Mouse (Mus musculus) layer of hippocampus, adult 9-11 months (tissue): Measurements from ENCODE around the gene Cxcl9.
A peak's percentile ranks its signal among the peaks of the same experiment; 100 is the strongest.

ENCODE experiments used
- DNase-seq: peaks from one replicate; pipeline ENCODE4 v3.0.0; 2022

Cxcl9 gene

DNA sequence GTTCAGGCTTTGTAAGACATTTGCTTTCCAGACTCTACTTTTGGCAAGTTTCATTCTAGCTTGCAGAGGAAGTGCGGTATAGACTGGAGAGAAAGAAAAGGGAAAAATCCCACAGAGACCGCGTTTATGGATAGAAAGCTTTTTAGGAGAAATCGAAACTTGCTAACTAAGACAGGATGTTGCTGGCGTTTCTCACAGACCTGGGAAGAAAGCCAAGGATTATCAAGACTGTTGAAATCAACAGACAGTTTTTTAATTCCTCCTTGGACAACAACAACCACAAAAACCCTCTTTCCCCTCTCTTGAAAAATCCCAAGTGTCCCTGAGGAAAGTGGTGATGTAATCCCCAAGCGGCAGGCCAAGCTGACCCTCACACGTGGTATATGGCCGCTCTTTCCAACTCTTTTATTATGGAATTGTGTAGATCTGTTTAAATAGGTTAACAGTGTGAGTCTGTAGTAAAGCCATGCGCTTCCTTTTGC, 4.5 kb upstream of the Cxcl9 start:
- no peak for DNase-seq

GRCm38 (mm10) chr5:92331635-92332338, 3.9 kb upstream of the Cxcl9 start, which contains the start of gene Art3:
Gene Art3 (plus strand): TSS chr5:92331827.
- no peak for DNase-seq

DNA sequence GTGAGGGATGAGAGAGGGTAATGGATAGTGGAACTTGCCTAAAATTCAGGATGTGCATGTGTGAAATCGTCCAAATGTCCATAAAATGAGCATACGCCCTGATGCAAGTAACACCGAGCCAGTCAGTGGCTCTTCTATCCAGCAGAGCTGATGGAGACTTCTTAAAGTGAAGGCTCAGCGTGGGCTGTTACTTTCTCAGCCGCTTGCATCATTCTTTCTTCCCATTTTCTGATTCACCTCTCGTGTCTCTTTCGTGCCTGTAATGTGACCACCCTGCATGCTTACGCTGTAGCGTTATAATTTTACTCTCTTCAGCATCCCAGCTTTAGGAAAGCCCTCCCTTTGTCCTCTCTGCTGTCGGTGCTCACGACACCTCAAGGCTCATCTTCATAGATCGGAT, 3.2 kb upstream of the Cxcl9 start:
- DNase-seq: no peak

- no peak for DNase-seq
Measured at GRCm38 (mm10) chr5:92327367-92327766, 512 bp downstream of the Cxcl9 start.

- no peak for DNase-seq
Measured at GRCm38 (mm10) chr5:92323264-92323663, 4.6 kb downstream of the Cxcl9 start.

DNA sequence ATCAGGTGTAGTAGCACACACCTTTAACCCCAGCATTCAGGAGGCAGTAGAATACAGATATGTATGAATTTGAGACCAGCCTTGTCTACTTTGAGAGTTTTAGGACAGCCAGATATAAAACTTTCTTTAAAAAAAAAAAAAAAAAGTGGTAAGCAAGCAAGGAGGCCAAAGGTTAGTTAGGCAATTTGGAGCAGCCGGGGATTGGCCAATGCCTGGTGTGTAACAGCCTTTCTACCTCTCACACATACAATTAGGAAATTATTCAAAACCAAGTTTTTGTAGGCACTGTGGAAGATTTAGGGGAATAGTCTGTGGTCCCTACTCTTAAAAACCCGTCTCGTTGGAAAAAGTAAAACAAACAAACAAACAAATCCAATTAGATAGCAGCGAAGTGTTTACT, 5.3 kb downstream of the Cxcl9 start:
- no peak for DNase-seq

DNA sequence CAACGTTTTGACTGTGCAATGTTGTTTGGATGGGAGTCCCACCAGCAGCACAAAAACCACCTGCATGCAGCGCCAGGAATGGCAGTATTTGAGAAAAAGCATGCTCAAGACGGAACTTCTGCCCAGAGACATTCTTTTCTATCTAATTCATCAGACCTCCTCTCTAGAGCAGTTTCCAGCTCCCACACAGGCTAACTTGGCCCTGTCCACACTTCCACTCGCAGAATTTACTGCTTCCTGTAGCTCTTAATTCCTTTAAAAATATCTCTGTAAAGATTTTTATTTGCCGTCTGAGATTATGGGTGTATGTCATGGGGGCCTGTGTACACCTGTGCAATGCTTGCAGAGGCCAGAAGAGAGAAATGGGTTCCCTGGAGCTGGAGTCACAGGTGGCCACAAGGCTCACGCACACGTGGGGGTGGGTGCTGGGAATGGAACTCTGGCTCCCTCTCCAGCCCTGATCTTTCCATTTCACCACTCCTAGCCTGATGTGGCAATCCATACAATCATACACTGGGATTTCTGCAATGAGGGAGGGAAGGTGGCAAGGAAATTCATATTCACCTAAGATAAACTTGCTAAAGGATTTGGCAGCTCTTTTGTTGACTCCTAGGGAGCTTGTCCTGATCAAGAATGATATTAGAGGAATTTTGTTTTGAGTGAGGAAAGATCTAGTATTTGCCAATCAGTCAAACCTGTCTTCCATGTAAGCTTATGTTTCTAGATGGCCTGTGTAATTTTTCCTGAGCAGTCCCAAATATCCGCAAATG, 6.1 kb downstream of the Cxcl9 start:
- DNase-seq: no peak

- DNase-seq: no peak
Measured at GRCm38 (mm10) chr5:92318596-92318995, 9.3 kb downstream of the Cxcl9 start.

- DNase-seq: no peak
Measured at GRCm38 (mm10) chr5:92318119-92318518, 9.8 kb downstream of the Cxcl9 start.

- no peak for DNase-seq
Measured at GRCm38 (mm10) chr5:92313776-92314175, 14.1 kb downstream of the Cxcl9 start.

- DNase-seq: peak; percentile 89
Measured at GRCm38 (mm10) chr5:92312046-92312715, 15.7 kb downstream of the Cxcl9 start.

DNA sequence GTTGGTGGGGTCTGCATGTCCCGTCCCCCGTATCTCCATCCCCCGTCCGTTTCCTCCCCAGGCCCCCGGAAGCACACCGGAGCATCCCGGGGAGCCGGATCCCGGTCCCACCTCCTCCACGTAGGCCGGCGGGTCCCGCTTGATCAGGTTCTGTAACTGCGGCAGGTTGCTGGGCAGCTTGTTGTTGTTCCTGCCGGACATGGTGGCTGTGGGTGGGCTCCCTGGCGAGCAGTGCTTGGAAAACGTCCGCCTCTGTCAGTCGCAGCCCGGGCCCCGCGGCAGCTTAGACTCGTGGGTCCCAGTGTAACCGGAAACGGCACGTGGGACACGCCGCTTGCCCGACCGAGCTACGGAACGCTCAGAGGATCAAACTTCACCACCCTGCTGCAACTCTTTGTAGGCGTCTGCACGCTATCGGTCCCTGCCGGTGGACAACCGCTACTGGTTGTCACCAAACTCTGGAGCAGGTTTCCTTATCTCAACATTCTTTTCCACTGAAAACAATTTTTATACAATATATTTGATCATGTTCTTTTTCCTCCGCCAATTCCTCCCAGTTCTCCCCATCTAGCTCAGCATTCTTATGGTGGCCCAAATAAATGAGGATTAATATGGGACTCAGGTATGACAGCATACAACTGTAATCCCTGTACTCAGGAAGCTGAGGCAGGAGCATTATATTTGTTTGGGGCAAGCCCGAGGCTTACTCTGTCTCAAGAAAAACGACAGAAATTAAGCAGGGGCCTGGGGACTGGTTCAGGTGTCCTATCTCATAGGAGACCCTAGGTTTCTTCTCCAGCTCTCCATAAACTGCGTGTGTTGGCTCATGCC, 18.0 kb downstream of the Cxcl9 start, which contains the start of gene Sdad1:
TSS of gene Sdad1 (minus strand) at position 799 of the 831 bp plus-strand sequence.
- DNase-seq: peak; percentile 94

DNA sequence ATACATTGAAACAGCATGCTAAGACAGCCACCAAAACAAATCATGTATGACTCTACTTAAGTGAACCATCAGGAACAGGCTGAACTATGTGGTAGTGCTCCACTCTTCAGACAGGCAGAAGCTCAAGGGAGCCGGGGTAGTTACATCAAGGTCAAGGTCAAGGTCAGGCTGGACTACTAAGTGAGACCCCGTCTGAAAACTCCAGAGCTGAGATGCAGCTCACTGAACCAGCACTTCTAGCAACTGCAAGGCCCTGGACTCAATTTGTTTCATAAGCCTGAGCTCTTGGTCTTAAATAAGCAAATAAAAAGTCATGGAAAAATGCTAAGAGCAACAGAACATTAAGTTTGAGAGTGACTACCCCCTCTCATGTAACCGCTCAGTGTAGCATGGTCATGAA, 23.6 kb downstream of the Cxcl9 start:
- no peak for DNase-seq

- no peak for DNase-seq
Measured at GRCm38 (mm10) chr5:92302149-92302840, 25.6 kb downstream of the Cxcl9 start.

DNA sequence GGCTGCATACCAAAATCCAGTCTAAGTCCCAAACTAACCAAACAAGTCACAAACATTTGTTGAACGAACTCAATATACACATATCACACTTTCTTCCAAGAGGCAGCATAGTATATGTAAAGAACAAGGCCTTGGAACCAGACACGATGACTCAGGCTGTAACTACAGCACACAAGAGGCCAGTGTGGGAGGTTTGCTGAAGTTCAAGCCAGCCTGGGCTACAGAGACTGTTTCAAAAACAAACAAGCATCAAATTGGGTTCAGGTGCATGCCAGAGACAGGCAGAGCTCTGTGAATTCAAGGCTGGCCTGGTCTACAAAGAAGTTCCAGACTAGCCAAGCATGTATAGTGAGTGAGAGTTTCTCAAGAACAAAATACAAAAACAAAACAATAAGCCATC, 33.4 kb downstream of the Cxcl9 start:
- no peak for DNase-seq

DNA sequence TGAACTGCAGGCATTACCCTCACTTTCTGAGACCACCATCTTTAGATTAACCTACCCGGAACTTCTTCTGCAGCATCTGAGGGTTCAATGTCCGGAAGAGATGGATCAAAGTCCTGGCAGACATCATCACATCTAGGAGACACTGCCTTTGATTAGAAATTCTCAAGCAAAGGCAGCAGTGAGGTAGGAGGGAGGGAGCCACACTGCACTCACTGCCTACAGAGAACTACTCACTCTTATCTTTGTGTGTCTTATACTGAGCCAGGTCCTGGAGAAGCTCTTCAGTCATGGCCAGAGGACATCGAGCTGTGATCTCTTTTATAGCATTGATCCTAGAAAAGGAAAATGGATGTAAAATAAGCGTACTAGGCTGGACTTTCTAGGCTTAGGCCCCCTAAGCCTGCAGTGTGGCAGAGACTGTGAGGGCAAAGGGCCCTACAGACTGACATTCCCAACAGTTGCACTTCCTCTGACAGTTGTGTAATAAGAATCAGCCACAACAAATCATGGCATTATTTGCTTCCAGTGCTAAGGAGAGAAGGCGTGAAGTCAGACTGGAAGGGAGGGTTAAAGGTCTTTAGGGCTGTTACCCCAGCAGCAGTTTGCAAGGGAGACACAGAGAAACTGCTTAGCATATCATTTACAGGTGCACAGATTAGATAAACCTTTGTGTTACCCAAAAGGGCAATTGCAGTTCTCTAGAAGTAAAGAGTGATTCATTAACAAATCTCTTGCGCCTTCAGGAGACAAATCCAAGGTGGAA, 36.0 kb downstream of the Cxcl9 start:
- no peak for DNase-seq

GRCm38 (mm10) chr5:92287840-92288239, 40.0 kb downstream of the Cxcl9 start:
- DNase-seq: no peak

DNA sequence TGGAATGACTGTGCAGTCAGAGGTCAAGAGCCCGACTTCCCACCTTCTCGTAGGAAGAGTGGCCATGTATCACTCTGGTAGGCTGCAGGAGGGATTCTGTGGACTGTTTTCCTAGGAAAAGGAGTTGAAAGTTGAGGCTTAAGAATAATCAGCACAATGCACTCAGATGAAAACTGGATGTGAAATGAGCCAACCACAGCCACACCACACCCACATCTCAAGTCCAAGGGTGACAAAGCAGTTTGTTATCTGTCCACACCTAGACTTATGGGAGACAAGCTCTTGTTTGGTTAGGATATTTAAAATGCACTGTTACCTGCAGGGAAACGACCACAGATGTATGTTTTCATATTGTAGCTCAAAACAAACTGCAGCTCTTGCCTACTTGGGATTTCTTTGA, 44.8 kb downstream of the Cxcl9 start:
- DNase-seq: no peak

GRCm38 (mm10) chr5:92282571-92282970, 45.3 kb downstream of the Cxcl9 start:
- DNase-seq: no peak

DNA sequence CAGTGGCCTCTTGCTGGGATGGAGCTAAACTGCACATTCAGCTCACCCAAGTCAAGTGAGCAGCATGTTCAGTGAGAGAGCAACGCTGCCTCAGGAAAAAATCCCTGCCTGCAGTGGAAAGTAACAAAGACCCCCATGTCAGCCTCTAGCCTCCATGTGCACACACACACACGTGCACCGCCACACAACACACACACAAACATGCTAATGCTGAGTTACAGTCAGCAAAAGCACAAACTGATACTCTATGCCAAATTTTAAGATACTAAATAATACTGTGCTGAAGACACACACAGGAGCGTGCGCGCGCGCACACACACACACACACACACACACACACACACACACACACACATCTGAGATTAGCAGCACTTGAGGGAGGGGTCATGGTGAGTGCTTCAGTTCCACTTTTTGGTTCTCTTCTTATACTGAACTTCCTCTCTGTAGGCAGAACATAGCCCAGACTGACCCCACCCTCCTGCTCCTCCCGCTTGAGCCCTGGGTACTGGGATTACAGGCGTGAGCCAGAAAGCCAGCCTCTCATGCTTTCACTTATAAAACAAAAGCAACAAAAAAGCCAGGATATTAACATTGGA, 48.8 kb downstream of the Cxcl9 start:
- peak; percentile 45 for DNase-seq
